Mouse (Mus musculus) heart, postnatal 14 days (tissue): ENCODE data around the gene St3gal3. TPM values are rescaled to one million over a fixed set of nuclear protein-coding genes. Genes with fewer than 3 reads are reported as not detected.

Source experiments
- DNase-seq, 2 experiments: peaks; one replicate each; pipeline ENCODE4 v3.0.0; 2021 to 2022
- intact Hi-C: fragments of 180-260 bp; cut with DNase I; formaldehyde crosslinking; loops from one replicate; pipeline ENCODE4 v1.15.1; 2025
- total RNA-seq, 2 experiments: library from RNA; stranded (reverse); gene quantifications; 2 replicates each; pipeline ENCODE4 v1.2.3; 2021

The St3gal3 gene
- total RNA-seq, 2 experiments from 2014 or later = 44.5 to 48.1 TPM

GRCm38 (mm10) chr4:117947493-117947892 is 187.2 kb downstream of the St3gal3 start:
- no peak for DNase-seq
- intact Hi-C loops = no loop called here

DNA sequence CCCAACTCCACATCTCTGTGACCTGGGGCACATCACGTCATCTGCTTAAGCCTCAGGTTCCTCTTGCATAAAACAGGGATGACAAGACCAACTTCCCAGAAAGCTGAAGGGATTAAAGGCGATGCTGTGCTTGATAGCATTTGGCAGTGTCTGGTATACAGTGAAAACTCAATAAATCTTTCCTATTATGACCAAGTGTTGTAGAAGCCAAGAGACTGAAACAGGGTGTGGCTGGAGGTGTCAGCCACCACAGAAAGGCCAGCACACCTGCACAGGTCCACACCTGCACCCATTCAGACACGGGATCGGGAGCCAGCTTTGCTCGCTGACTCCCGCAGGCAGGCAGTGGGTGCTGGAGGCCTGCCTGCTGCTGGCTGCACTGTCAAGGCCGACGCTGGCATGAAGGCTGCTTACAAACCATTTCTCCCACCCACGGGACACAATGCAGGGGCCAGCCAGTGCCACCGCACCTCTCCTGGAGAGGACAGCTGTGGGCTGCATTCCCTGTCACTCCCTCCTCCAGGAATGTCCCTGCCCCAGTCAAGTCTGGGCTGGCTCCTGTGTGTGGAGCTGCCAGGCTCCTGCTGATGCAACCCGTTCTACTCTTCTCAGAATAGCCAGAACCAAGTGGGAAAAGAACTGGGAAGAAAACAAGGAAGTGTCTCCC is 187.9 kb downstream of the St3gal3 start:
- intact Hi-C loops = no loop called here
- peak in 1 of 2 experiments; percentile 12 for DNase-seq

DNA sequence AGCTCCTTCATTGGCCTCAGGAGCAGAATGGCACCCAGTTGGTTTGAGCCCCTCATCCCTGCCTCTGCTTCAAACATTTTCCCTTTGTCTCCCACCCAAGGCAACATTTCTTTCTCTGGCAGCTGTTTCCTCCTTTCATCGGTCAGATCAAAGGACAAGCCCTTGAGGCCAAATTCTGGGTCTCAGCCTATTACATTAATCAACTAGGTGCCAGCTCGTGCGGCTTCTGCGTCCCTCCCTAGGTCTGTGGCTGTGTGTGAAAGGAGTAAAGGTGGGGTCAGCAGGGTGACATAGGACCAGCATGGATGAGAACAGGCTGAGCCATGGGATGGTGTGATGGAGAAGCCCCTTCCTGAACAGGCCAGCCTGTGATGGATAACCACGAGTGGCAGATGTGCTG is 191.4 kb downstream of the St3gal3 start:
- DNase-seq = no peak

GRCm38 (mm10) chr4:117936964-117937363 is 197.8 kb downstream of the St3gal3 start:
- DNase-seq = no peak
- intact Hi-C loops = no loop called here

More for the DNA sequence above, 191.4 kb downstream of the St3gal3 start:
- intact Hi-C loops = no loop called here

GRCm38 (mm10) chr4:117934081-117934480 is 200.6 kb downstream of the St3gal3 start:
- intact Hi-C loops = no loop called here
- DNase-seq = no peak

DNA sequence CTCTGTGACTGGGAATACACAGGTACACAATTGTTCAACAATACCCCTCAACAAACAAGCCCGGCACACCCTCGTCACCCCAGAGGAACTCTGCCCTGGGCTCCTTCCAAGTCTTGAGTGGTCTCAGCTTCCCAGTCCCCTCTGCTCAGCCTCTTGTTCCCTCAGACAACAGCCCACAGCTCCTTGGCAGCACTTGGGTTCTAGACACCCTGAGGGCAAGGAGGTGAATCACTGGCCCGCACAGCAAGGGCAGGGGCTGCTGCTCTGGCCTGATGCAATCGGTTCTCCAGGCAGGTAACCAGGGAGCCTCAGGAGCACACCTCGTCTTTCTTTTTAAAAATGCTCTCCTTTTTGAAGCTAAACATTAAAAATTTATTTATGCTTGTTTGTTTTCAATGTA is 201.5 kb downstream of the St3gal3 start:
- DNase-seq = no peak
- intact Hi-C loops = no loop called here

DNA sequence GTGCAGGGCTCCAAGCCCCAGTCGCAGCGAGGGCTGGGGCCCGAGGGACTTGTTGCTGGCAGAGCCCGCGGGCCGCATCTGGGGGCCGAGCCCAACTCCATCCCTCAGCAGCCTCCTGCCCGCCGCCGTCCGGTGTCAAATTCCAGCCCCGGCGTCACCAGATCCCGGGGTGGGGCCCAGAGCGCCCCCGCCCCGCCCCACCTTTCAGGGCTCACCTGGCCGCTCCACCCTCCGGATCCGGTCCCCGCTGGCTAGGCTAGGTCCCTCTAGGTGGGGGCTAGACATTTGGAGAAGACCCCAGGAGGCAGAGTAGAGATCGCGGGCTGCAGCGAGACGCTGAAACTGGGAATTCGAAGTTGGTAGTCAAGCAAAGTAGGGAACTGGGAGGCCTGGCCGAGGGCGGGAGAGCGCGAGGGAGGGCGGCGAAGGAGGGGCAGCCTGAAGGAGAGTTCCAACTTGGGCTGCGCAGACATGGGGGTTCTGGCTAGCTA is 205.3 kb downstream of the St3gal3 start, which contains the start of gene Artn:
Artn (minus strand) TSS at position 373 of the 491 bp plus-strand sequence.
- DNase-seq = peak; percentile 24 to 27
- intact Hi-C loops = loop anchor here (5.0 kb wide), 2 partner anchors 102 to 133 kb away; no protein-coding TSS in a partner anchor

GRCm38 (mm10) chr4:117928699-117929241 is 205.9 kb downstream of the St3gal3 start:
- intact Hi-C loops = loop anchor here (1.0 to 5.0 kb wide), 3 partner anchors 101 to 155 kb away; no protein-coding TSS in a partner anchor

GRCm38 (mm10) chr4:117928234-117928633 is 206.5 kb downstream of the St3gal3 start:
- peak; percentile 30 to 39 for DNase-seq
- intact Hi-C loops = loop anchor here (1.0 to 5.0 kb wide), 3 partner anchors 101 to 155 kb away; no protein-coding TSS in a partner anchor

More at GRCm38 (mm10) chr4:117928699-117929241, 205.9 kb downstream of the St3gal3 start:
- peak; percentile 43 to 63 for DNase-seq

GRCm38 (mm10) chr4:117926545-117927482 is 207.9 kb downstream of the St3gal3 start:
- DNase-seq = peak; percentile 51 to 54
- intact Hi-C loops = loop anchor here (5.0 kb wide), 2 partner anchors 100 to 135 kb away; no protein-coding TSS in a partner anchor

DNA sequence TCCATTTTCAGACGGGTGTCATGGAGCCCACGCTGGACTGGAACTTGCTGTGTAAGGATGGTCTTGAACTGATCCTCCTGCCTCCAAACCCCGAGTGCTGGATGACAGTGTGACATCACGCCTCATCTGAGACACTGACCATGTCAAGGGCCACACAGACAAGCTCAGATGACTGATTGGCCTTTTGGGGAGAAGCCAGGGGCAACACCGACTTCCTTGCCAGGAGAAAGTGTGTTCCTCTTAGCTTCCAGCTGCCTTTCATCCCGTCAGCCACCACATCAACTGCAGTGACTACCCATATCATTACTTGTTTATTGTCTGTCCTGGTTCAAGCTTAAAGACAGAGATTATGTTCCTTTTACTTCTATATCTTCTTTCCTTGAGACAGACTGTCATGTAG is 209.8 kb downstream of the St3gal3 start:
- intact Hi-C loops = loop anchor here (5.0 kb wide), 2 partner anchors 98 to 137 kb away; no protein-coding TSS in a partner anchor

DNA sequence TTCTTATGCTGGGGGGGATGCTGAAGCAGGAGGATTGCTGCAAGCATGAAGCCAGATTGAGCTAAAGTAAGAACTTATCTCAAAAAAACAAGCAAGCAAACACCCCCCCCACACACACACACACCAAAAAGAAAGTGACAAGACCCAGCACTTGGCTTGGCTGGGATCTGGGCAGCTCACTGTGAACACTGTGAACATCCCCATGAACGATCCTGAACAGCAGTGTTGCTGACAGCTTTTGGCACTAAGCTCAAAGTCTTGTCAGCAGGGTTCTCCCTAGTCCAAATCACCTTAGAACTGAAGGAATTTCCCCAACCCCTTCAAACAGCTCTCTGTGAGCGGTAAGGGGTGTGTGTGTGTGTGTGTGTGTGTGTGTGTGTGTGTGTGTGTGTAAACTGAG is 211.3 kb downstream of the St3gal3 start:
- intact Hi-C loops = no loop called here

More for the DNA sequence above, 209.8 kb downstream of the St3gal3 start:
- DNase-seq = no peak

DNA sequence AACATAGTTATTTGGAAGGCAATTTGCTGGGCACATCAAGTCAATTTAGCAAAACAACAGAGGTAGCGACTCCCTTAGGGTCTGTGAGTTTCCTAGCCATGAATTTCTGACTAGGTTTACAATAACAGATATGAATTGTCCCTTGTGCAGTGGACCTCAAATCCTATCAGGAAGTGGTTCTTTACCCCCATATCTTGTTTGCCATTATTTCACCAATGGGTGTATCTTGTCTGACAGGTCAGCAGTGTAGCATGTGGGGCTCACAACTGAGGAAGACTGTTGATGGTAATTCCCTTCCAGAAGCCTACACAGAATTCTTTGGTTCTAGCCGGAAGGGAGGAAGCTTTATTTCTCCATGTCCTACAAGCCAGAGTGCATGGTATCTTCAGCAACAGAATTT is 213.4 kb downstream of the St3gal3 start:
- intact Hi-C loops = no loop called here
- DNase-seq = no peak

More for the DNA sequence above, 211.3 kb downstream of the St3gal3 start:
- no peak for DNase-seq

DNA sequence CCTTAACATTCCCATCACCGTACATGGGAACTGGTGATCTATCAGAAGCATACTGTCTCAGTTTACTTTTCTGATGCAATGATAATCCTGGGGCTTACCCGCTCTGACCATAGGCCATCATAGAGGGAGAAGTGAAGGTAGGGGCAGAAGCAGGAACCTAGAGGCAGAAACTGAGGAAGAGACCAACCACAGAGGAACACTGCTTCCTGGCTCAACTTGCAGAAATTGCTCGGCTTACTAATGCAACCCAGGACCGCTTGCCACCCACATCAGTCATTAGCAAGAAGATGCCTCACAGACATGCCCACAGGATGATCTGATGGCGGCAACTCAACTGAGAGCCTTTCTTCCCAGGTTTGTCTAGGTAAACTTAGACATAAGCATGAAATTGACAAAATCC is 216.0 kb downstream of the St3gal3 start:
- DNase-seq = no peak
- intact Hi-C loops = no loop called here

DNA sequence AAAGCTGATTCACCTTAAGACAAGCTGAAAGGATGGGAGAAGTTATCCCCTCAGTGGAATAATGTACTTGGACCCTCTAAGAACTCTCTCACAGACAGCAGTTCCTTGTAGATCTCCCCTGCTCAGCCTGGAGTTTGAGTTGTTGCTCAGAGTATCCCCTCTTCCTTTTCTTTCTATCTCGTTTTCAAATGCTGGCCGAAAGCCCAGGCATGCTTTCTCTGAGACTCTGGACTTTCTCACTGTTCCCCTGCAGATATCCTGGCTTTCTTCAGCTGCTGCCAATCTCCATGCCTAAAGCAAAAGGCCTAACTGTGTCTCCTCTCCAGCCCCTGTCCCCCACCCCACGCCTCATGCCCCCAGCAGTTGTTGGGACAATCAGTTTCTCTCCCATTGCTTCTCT is 216.5 kb downstream of the St3gal3 start:
- intact Hi-C loops = no loop called here
- peak in 1 of 2 experiments; percentile 44 for DNase-seq

DNA sequence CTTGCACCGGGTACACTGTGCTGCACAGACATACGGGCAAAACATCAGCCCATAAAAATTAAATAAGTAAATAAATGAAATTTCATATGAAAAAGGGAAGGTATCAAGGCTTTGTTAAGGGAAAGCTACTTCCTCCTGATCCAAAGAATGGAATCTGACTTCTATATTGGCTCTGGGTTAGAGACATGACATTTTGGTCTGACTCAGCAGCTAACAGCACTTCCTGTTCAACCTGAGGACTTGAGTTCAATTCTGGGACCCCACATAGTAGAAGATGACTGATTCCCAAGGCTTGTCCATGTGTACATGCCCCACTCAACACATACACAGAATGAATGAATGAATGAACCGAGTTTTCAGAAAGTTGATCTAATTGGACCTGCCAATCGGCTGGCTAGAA is 216.9 kb downstream of the St3gal3 start:
- no peak for DNase-seq
- intact Hi-C loops = no loop called here

DNA sequence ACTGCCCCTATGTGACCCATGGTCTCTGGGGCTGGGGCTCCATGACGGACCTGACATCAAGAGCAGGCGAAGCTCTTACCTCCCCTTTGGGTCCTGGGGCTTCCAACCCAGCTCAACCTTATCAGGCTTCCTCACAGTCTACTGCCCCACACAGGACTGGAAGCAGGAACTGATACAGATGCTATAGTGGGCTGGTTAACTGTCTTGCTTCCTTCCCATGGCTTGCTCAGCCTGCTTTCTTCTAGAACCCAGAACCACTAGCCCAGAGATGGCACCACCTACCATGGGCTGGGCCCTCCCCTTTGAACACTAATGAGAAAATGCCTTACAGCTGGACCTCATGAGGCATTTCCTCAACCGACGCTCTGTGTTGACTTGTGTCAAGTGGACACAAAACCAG is 217.3 kb downstream of the St3gal3 start:
- intact Hi-C loops = no loop called here

GRCm38 (mm10) chr4:117916386-117916785 is 218.3 kb downstream of the St3gal3 start:
- intact Hi-C loops = no loop called here

More for the DNA sequence above, 217.3 kb downstream of the St3gal3 start:
- DNase-seq = no peak

GRCm38 (mm10) chr4:117915489-117916105 is 219.1 kb downstream of the St3gal3 start:
- intact Hi-C loops = loop anchor here (2.0 kb wide), 1 partner anchor 23 kb away; the partner anchor contains the start of gene Dph2
- DNase-seq = no peak

More at GRCm38 (mm10) chr4:117916386-117916785, 218.3 kb downstream of the St3gal3 start:
- no peak for DNase-seq
